Mouse (Mus musculus) liver, embryonic 12.5 days (tissue): ENCODE data around the gene Arel1. TPM values are rescaled to one million over a fixed set of nuclear protein-coding genes. Genes with fewer than 3 reads are reported as not detected.
A peak's percentile ranks its signal among the peaks of the same experiment; 100 is the strongest.

Source experiments
- ATAC-seq: fragments of 200-750 bp; cut with Nextera tagmentation; 2 replicates; pipeline ENCODE4 v1.8.0; 2017; ENCODE audit warnings: moderate number of reproducible peaks, mild to moderate bottlenecking, moderate library complexity
- H3K27ac ChIP-seq: fragments of 300-500 bp; sonication (generic); 2 replicates; pipeline ENCODE4 v1.5.1; 2016; ENCODE audit warnings: mild to moderate bottlenecking
- H3K27me3 ChIP-seq: fragments of 300-500 bp; sonication (generic); replicated peaks from 2 replicates; pipeline ENCODE4 v1.6.1; 2016; ENCODE audit warnings: mild to moderate bottlenecking, moderate library complexity
- H3K36me3 ChIP-seq: fragments of 300-500 bp; sonication (generic); 2 replicates; pipeline ENCODE4 v1.6.1; 2016; ENCODE audit warnings: mild to moderate bottlenecking, moderate library complexity
- H3K4me1 ChIP-seq: fragments of 300-500 bp; sonication (generic); 2 replicates; pipeline ENCODE4 v1.6.1; 2016
- H3K4me2 ChIP-seq: fragments of 300-500 bp; sonication (generic); 2 replicates; pipeline ENCODE4 v1.6.1; 2016; ENCODE audit warnings: mild to moderate bottlenecking, moderate library complexity
- H3K4me3 ChIP-seq: fragments of 300-500 bp; sonication (generic); 2 replicates; pipeline ENCODE4 v1.5.1; 2016; ENCODE audit warnings: mild to moderate bottlenecking, moderate library complexity
- H3K9ac ChIP-seq: fragments of 300-500 bp; sonication (generic); 2 replicates; pipeline ENCODE4 v1.6.1; 2016; ENCODE audit warnings: mild to moderate bottlenecking, moderate library complexity
- H3K9me3 ChIP-seq: fragments of 300-500 bp; sonication (generic); replicated peaks from 2 replicates; pipeline ENCODE4 v1.6.1; 2016; ENCODE audit warnings: mild to moderate bottlenecking, moderate library complexity
- WGBS: fragments of 180-500 bp; shearing (Covaris S2); methylation state at CpG from one replicate; pipeline ENCODE4 v1.1.7; 2016; ENCODE audit not compliant: insufficient replicate concordance; 5-methylcytosine and 5-hydroxymethylcytosine counted together
- polyA plus RNA-seq: library from polyadenylated mRNA; unstranded; fragments of >200 nt; fragmentation: Nextera tagmentation; extraction: Ambion mirVana; gene quantifications from 2 replicates; pipeline ENCODE4 v1.2.1, GENCODE M21; 2016

The Arel1 gene
- 19.1 and 20.2 TPM in 2 replicates for polyA plus RNA-seq

DNA sequence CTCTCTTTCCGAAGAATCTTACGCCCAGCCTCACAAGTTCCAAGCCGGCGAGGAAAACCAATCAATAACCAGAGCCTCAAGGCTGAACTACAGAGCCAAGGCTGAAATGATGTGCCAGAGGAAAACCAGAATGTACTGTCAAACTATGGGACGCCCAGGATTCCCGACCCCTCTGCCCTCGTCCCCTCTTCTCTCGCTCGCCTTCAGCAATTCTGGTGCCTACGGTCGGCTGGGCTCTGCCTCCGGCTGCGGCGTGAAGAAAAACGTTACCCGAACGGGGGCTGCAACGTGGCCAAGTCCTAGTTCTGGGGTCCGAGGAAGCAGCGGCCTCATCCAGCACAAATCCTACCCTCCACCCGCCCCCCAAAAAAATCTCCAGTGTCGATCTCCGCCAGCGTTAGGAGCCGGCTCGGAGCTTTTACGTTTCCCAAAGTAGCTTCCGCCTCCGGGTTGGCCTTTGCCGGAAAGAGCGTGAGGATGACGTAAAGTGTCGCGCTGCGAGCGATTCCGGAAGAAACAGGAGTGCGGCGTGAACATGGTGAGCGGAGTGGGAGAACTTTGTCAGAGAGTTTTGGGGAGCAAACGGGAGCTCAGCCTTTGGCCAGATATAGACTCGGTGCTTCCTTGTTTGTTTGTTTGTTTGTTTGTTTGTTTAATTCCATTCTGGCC lies at the start of gene Arel1, which contains the start of gene Fcf1:
Gene Arel1 (minus strand): TSS at position 473 of the 669 bp plus-strand sequence.
Gene Fcf1 (plus strand): TSS at position 470 of the 669 bp plus-strand sequence.
- no peaks in the 10 kb centered on the region for H3K9me3 ChIP-seq
- no peaks in the 10 kb centered on the region for H3K27me3 ChIP-seq
- H3K4me1 ChIP-seq = peaks cover 43% of the 10 kb centered on the region
- under 1% methylated on average over 42 of the region's 42 CpGs for WGBS
- peak within 1 kb of the TSS; percentile 90 for H3K4me3 ChIP-seq
- H3K4me2 ChIP-seq = peak within 1 kb of the TSS; percentile 79
- H3K36me3 ChIP-seq = peaks cover 32% of the 10 kb centered on the region
- peak within 1 kb of the TSS; percentile 90 for H3K9ac ChIP-seq
- peak; percentile 72 for ATAC-seq
- peak within 1 kb of the TSS; percentile 88 for H3K27ac ChIP-seq

GRCm38 (mm10) chr12:85012185-85012584 lies 41.5 kb upstream of the Arel1 start:
- H3K9ac ChIP-seq = no peak overlapping the region
- no peak overlapping the region for H3K4me2 ChIP-seq
- 40% methylated on average over 2 of the region's 2 CpGs for WGBS
- H3K36me3 ChIP-seq = peaks cover 62% of the 10 kb centered on the region
- H3K27me3 ChIP-seq = no peaks in the 10 kb centered on the region
- no peak overlapping the region for H3K27ac ChIP-seq
- peaks cover 8% of the 10 kb centered on the region for H3K4me1 ChIP-seq
- 0 out of 2 replicates have a peak, but pooled peaks cover 4% of the 10 kb centered on the region for H3K9me3 ChIP-seq
- no peak overlapping the region for H3K4me3 ChIP-seq
- peak; percentile 81 for ATAC-seq

DNA sequence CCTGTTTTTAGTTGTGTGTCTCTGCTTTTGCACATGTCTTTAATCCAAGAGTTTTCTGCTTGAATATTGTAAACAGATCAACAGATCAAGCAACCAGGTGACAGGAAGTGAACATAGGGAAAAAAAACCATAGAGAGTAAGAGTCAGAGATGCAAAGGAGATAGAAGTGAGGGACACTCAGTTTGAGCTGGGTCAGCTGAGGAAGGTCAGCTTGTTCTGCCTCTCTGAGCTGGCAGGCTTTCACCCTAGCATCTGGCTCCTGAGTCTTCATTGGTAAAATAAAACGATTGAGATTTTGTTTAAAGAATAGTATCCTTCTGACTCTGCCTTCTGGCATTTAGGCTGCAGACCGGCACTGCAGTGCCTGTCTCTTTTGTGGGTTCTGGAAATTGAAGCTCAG lies 39.8 kb upstream of the Arel1 start:
- no peak overlapping the region for H3K4me3 ChIP-seq
- H3K4me2 ChIP-seq = no peak overlapping the region
- H3K27ac ChIP-seq = no peak overlapping the region
- H3K9ac ChIP-seq = no peak overlapping the region
- WGBS = 90% methylated on average over 2 of the region's 2 CpGs
- peaks cover 53% of the 10 kb centered on the region for H3K36me3 ChIP-seq
- H3K9me3 ChIP-seq = 0 out of 2 replicates have a peak, but pooled peaks cover 4% of the 10 kb centered on the region
- ATAC-seq = no peak
- peaks cover 14% of the 10 kb centered on the region for H3K4me1 ChIP-seq
- no peaks in the 10 kb centered on the region for H3K27me3 ChIP-seq

DNA sequence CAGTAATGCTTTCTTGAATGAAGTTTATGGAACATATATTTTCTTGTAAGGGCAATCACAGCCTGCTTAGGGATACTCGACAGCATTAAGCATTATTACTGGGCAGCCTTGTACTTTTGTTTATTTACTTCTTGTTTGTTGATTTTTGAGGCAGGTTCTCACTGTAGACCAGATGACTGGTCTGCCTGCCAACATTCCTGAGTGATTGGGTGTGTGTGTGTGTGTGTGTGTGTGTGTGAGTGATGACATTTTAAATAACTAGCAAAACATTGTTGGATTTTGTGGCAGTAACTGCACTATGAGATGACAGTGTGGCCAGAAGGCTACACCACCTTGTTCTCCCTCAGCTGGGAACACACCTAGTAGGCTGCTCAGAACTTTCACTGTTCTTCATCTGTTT lies 39.1 kb upstream of the Arel1 start:
- H3K27ac ChIP-seq = no peak overlapping the region
- no peak overlapping the region for H3K4me2 ChIP-seq
- H3K9ac ChIP-seq = no peak overlapping the region
- no peak for ATAC-seq
- H3K36me3 ChIP-seq = peaks cover 54% of the 10 kb centered on the region
- 80% methylated on average over 1 of the region's 1 CpGs for WGBS
- no peaks in the 10 kb centered on the region for H3K27me3 ChIP-seq
- no peak overlapping the region for H3K4me3 ChIP-seq
- H3K9me3 ChIP-seq = 0 out of 2 replicates have a peak, but pooled peaks cover 4% of the 10 kb centered on the region
- peaks cover 14% of the 10 kb centered on the region for H3K4me1 ChIP-seq

GRCm38 (mm10) chr12:85007021-85007420 lies 36.3 kb upstream of the Arel1 start:
- Histone ChIP-seq H3K9me3 (0 out of 2 replicates have a peak, but pooled peaks cover 4% of the 10 kb centered on the region), H3K4me1 (peaks cover 17% of the 10 kb centered on the region), H3K4me2 (no peak overlapping the region), H3K36me3 (peaks cover 46% of the 10 kb centered on the region), H3K27me3 (no peaks in the 10 kb centered on the region), H3K27ac (no peak overlapping the region), H3K9ac (no peak overlapping the region), H3K4me3 (no peak overlapping the region)
- no peak for ATAC-seq

DNA sequence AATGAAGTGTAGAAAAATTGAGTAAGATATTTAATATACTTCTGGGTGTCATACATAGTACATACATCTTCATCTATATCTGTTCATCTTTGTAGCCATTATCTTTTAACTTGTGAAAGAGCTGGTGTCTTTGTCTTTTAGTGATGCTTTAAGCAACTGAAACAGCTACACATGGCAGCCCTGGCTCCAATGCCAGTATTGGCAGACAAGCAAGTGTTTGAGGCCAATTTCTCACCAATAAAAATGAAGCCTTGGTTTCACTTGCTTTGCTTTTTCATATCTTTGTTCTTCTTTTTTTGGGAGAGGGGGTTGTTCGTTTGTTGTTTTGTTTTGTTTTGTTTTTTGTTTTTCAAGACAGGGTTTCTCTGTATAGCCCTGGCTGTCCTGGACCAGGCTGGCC lies 35.5 kb upstream of the Arel1 start:
- Histone ChIP-seq H3K4me1 (peaks cover 12% of the 10 kb centered on the region), H3K36me3 (peaks cover 40% of the 10 kb centered on the region), H3K9me3 (no peaks in the 10 kb centered on the region), H3K27ac (no peak overlapping the region), H3K4me3 (no peak overlapping the region), H3K4me2 (no peak overlapping the region), H3K27me3 (no peaks in the 10 kb centered on the region), H3K9ac (no peak overlapping the region)
- no peak for ATAC-seq
- 72% methylated on average over 1 of the region's 1 CpGs for WGBS

- no peaks in the 10 kb centered on the region; the same call in 1 of the 2 replicates for H3K9me3 ChIP-seq
- peak overlapping the region; percentile 25; the same call in 1 of the 2 replicates for H3K9ac ChIP-seq
- ATAC-seq = no peak
- peaks cover 54% of the 10 kb centered on the region for H3K4me1 ChIP-seq
- no peaks in the 10 kb centered on the region for H3K27me3 ChIP-seq
- peak overlapping the region; percentile 90 for H3K4me2 ChIP-seq
- H3K36me3 ChIP-seq = peaks cover 26% of the 10 kb centered on the region
- peak overlapping the region; percentile 87 for H3K4me3 ChIP-seq
- H3K27ac ChIP-seq = no peak overlapping the region
Measured at GRCm38 (mm10) chr12:84999053-84999452, 28.4 kb upstream of the Arel1 start.

- Histone ChIP-seq H3K4me3 (peak overlapping the region; percentile 87), H3K9ac (peak overlapping the region; percentile 92), H3K9me3 (no peaks in the 10 kb centered on the region; the same call in 1 of the 2 replicates), H3K36me3 (0 out of 2 replicates have a peak, but pooled peaks cover 7% of the 10 kb centered on the region), H3K4me1 (peaks cover 58% of the 10 kb centered on the region), H3K27me3 (peaks cover under 1% of the 10 kb centered on the region; the same call in 1 of the 2 replicates), H3K4me2 (peak overlapping the region; percentile 90), H3K27ac (peak overlapping the region; percentile 88)
- ATAC-seq = peak; percentile 63
- under 1% methylated on average over 44 of the region's 44 CpGs for WGBS
Measured at GRCm38 (mm10) chr12:84996501-84997398, 26.1 kb upstream of the Arel1 start.

- WGBS = under 1% methylated on average over 45 of the region's 45 CpGs
- no peaks in the 10 kb centered on the region; the same call in 1 of the 2 replicates for H3K9me3 ChIP-seq
- ATAC-seq = peak; percentile 97
- H3K27ac ChIP-seq = peak within 1 kb of the TSS; percentile 88
- H3K27me3 ChIP-seq = peaks cover 6% of the 10 kb centered on the region; the same call in 1 of the 2 replicates
- H3K9ac ChIP-seq = peak within 1 kb of the TSS; percentile 92
- H3K4me2 ChIP-seq = peak within 1 kb of the TSS; percentile 90
- H3K4me1 ChIP-seq = peaks cover 58% of the 10 kb centered on the region
- H3K4me3 ChIP-seq = peak within 1 kb of the TSS; percentile 87
- 0 out of 2 replicates have a peak, but pooled peaks cover 7% of the 10 kb centered on the region for H3K36me3 ChIP-seq
Measured at GRCm38 (mm10) chr12:84996083-84996496, 25.4 kb upstream of the Arel1 start, which contains the start of gene Ylpm1. Ylpm1 (plus strand) TSS chr12:84996321.

DNA sequence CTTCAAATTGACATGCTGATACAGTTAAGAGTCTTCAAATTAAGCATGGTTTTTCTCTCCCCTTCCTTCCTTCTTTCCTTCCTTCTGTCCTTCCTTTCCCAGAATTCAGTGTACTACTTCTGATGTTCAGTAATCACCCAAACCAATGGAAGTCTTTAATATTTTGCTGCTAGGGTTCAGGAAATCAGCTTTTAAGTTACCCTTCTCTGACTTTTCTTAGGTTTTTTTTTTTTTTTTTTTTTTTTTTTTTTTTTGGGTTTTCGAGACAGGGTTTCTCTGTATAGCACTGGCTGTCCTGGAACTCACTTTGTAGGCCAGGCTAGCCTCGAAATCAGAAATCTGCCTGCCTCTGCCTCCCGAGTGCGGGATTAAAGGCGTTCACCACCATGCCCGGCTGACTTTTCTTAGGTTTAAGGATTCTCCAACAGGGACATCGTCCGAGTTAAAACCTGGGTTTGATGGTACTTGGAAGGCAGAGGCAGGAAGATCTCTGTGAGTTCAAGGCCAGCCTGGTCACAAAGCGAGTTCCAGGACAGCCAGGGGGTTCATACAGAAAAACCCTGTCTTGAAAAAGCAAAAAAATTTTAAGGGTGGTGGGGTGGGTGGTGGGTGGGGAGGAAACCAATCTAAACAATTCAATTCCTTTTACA lies 24.5 kb upstream of the Arel1 start:
- peak overlapping the region; percentile 90 for H3K4me2 ChIP-seq
- H3K36me3 ChIP-seq = 0 out of 2 replicates have a peak, but pooled peaks cover 7% of the 10 kb centered on the region
- no peak for ATAC-seq
- H3K9me3 ChIP-seq = no peaks in the 10 kb centered on the region; the same call in 1 of the 2 replicates
- H3K4me3 ChIP-seq = peak overlapping the region; percentile 87
- peaks cover 57% of the 10 kb centered on the region for H3K4me1 ChIP-seq
- WGBS = 87% methylated on average over 9 of the region's 9 CpGs
- peaks cover 11% of the 10 kb centered on the region for H3K27me3 ChIP-seq
- H3K9ac ChIP-seq = peak overlapping the region; percentile 35; the same call in 1 of the 2 replicates
- H3K27ac ChIP-seq = peak overlapping the region; percentile 46; the same call in 1 of the 2 replicates

- no peak for ATAC-seq
- Histone ChIP-seq H3K4me3 (no peak overlapping the region), H3K27ac (no peak overlapping the region), H3K9ac (no peak overlapping the region), H3K36me3 (peaks cover 8% of the 10 kb centered on the region), H3K9me3 (no peaks in the 10 kb centered on the region), H3K4me2 (no peak overlapping the region), H3K27me3 (peaks cover 18% of the 10 kb centered on the region), H3K4me1 (peaks cover 7% of the 10 kb centered on the region)
- WGBS = 51% methylated on average over 4 of the region's 4 CpGs
Measured at GRCm38 (mm10) chr12:84989456-84989855, 18.8 kb upstream of the Arel1 start.
